Mouse (Mus musculus): ENCODE data around the gene Esrrg.

Esrrg gene

DNA sequence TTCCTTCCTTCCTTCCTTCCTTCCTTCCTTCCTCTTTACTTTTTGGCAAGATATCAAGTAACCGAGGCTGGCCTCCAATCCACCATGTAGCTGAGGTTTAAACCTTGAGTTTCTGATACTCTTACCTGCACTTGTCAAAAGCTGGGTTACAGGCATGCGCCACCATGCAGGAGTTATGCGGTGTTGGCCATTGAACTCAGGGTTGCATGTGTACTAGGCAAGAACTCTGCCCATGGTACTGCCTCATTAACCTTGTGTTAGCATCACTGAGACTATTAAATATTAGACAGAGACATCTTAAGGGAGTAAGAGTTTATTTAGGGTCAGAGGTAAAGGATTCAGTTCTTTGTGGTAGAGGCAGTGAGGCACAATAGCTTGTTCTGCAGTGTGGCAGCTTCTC is 161.6 kb downstream of the Esrrg start:
- DNase-seq (ENCODE audit: low spot score): no peak

GRCm38 (mm10) chr1:187771067-187771466 is 162.5 kb downstream of the Esrrg start:
- DNase-seq (ENCODE audit: low spot score): no peak

GRCm38 (mm10) chr1:187779589-187780178 is 171.1 kb downstream of the Esrrg start:
- DNase-seq (ENCODE audit: low spot score): peak; percentile 49

- no peak for DNase-seq (ENCODE audit: low spot score)
Measured at GRCm38 (mm10) chr1:187785226-187785625, 176.6 kb downstream of the Esrrg start.

DNA sequence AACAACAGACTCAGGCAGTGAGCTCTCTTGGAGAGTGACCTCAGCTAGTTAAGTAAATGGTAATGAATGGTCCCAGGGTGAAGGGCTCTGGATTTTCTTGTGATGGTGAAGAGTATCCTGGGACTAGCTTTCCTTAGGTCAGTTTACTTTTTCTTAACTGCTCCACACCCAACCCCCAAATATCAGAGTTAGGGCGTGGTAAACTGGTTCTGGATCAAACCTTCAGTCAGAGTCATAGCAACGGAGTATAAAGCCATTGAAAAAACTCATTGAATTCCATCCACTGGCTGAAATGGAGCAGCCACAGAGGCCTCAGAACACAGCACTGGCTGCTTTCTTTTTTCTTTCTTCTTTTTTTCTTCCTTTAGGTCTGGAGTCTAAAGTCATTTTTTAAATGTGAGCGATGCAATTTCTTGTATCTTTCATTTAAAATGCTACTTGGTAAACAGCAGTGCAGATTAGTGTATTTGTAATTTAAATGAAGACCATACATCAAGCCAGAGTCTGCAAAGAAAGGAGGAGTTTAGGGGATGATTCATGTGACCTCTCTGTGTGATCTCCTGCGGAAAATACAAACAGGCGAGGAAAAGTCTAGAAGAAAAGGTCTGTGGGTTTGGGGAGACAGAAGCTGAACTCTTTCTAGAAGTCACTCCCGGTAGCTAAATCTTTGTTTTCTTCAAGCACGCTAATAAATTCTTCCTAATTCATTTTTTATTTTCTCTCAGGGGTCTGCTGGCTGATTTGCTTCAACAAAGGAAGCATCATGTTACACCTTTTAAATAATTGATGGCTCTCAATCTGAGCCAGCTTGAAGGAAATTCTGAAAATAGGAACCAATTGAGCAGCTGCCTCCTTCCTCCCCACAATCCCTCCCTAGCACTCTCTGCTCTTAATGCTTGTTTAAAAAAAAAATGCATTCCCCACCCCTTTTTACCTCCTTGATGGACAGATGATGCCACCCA is 178.7 kb downstream of the Esrrg start:
- peak; percentile 55 for DNase-seq (ENCODE audit: low spot score)

- DNase-seq (ENCODE audit: low spot score): no peak
Measured at GRCm38 (mm10) chr1:187794240-187794930, 185.8 kb downstream of the Esrrg start.

GRCm38 (mm10) chr1:187795551-187795950 is 187.0 kb downstream of the Esrrg start:
- no peak for DNase-seq (ENCODE audit: low spot score)

GRCm38 (mm10) chr1:187799300-187799699 is 190.7 kb downstream of the Esrrg start:
- DNase-seq (ENCODE audit: low spot score): no peak

DNA sequence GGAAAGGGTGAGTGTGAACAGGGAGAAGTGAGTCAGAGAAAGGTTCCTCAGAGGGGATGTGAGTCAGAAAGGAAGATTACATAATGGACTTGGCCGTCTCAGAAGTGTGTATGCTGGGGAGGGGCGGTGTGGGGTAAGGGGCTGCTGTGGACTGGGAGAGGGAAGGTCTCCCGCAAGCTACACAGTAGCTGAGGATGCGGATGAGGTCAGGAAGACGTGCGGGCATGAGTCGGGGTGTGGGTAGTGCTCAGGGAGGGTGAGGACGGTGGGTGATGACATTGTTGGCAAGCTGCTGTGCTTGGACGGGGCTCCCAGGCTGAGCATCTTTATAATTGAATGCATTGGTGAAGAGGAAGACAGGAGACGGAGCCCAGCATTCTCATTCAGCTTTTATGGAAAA is 192.2 kb downstream of the Esrrg start:
- no peak for DNase-seq (ENCODE audit: low spot score)

- DNase-seq (ENCODE audit: low spot score): no peak
Measured at GRCm38 (mm10) chr1:187803566-187803965, 195.0 kb downstream of the Esrrg start.

DNA sequence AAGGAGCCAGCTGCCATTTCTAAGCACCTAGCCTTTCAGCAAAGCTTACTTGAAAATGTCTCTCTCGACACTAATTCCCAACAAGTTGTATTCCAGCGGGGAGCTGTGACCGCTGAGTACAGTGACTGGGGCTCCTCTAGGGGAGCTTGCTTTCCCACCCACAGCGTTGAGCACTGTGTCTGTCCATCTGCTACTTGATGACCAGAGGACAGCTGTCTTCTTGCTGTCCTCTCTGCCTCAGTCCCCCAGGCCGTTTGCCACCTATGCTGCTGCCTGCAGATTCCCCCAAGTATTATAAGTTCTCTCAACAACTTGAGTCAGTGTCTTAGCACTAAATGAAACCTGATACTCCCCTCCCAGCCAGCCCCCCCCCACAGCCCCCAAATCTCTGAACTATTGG is 195.4 kb downstream of the Esrrg start:
- DNase-seq (ENCODE audit: low spot score): no peak

DNA sequence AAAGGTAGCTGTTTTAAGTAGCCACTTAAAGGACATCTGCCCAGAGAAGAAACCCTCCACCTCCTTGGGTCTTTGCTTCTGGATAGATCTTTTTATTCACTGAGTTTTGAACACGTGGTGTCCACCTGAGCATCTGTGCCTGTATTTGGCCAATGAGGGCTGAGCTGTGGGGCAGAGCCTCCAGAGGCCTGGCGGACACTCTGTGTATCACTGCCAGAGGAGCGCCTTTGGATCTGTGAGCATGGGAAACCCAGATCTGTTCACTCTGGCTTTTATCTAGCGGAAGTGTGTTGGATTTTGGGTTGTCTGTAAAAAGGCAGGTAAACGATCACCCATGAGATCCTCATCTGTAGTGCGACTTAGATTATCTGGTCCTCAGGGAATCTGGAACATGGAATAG is 196.4 kb downstream of the Esrrg start:
- DNase-seq (ENCODE audit: low spot score): no peak

DNA sequence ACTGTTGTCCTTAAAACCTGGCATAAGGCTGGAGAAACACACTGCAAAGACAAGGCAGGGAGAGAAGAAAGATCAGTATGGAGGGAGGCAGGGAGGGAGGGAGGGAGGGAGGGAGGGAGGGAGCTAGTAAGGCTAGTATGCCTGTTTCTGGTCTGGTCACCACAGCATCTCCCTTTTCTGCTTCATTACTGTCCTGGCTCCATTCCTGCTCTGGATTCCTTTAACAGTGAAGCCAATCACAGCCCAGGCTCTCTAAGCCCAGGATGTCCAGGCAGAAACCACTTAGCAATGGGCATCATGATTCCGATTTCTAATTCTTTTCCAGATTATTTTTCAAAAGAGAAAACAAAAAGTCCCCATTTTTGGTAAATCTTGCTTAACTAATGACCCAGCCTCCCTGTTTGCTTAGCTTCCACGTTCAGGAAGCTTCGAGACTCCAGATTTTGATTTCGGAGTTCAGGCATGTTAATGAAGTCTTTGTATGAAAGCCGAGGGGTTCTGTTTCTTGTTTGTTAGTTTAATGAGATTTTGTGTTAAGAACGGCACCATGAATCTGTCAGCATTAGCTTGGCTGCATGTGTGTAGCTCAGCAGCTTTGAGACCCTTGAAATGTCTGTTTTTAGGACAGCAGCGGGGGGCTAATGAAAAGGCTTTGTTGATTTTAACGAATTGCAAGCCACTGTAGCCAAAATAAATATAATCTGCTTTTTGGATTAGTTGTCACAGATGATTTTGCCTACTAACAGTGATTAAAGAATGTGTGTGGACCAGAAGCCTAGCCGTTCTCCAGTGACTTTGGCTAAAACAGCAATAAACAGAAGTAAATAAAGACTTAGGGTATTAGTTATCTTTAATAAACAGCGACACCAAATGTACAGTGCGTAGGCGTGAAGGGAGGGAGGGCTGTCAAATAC is 199.1 kb downstream of the Esrrg start:
- no peak for DNase-seq (ENCODE audit: low spot score)

- DNase-seq (ENCODE audit: low spot score): no peak
Measured at GRCm38 (mm10) chr1:187808391-187808922, 199.9 kb downstream of the Esrrg start.

DNA sequence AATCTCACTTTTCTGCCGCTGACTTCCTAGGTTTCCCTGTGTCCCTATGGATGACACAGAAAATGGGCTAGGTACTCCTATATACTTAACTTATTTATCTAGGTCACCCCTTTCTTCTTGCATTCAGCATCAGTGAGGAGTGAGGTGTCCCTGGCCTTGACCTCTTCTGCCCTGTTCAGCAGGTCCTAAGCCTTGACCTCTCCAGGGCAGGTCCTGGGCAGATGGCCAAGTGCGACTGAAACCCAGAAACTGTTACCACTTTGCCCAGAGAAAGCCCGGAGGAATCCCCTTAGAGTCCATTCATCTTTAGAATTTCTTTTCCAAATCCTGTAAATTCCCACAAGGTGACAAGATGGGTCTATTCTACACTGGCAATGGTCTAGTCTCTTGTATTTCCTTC is 201.0 kb downstream of the Esrrg start:
- no peak for DNase-seq (ENCODE audit: low spot score)

GRCm38 (mm10) chr1:187819406-187819805 is 210.8 kb downstream of the Esrrg start:
- DNase-seq (ENCODE audit: low spot score): no peak

DNA sequence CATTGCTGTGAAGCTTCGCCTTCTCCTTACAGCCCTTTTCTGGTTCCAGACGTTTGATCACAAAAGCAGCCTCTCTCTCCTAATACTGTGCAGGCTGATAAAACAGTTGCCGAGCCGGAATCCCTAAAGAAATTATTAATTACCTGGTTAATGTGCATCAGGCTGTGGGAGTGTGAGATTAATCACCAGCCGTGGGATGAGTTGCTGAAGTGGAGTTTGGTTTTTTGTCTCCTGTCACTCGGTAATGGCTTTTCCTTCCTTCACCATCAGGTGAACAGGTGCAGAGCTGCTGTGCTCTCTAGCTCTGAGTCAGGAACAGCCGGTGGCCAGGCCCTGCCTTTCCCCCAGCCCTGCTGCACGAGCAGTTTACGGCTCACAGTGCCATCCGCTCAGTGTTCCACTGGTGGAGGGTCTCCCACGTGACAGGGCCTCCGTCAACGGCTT is 212.8 kb downstream of the Esrrg start:
- DNase-seq (ENCODE audit: low spot score): no peak

DNA sequence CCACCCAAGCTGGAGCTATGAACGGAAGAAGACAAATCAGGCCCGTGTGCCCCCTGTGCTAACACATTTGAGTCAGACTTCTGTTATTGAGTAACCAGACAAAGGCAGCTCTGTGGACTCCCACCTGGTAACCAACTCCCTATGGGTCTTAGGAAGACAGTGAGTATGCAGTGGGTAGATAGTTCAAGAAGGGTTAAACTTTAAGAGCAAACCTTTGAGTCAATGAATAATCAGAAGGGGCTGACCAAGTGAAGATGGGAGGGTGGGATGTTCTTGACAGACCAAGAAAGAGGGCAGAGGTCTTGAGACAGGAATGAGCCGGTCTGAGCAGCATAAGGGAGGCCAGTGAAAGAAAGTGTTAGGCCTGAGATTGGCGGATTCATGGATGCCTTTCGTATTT is 214.8 kb downstream of the Esrrg start:
- DNase-seq (ENCODE audit: low spot score): no peak

DNA sequence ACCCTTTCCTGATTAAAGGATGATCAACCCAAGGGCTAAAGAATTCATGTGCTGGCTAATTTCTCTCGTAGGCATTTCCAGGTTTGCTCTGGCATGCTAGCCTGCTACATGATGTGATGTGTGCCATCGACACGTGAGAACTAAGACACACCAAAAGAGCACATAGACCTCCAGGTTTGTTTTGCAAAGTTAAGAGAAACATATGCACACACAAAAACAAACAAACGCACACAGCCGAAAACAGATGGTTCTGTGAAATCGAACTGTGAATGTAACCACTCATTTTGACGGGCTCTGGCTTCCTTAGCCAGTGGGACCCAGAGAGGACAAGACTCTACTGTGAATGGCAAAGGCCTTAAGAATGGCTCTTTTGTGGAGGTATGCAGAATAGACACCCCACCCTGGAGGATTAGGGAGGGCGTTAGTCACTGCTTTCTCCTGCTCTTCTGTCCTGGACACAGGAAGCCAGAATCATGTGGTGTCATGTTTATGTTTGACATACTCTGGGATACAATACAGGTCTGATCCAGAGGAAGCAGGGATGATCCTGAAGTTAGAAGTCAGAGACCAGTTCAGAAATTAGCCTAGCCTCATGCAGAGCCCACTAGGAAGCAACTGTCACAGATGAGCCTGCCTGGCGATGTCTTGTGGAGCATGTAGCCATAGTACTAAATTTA is 217.0 kb downstream of the Esrrg start:
- no peak for DNase-seq (ENCODE audit: low spot score)

- no peak for DNase-seq (ENCODE audit: low spot score)
Measured at GRCm38 (mm10) chr1:187826140-187826539, 217.5 kb downstream of the Esrrg start.

DNA sequence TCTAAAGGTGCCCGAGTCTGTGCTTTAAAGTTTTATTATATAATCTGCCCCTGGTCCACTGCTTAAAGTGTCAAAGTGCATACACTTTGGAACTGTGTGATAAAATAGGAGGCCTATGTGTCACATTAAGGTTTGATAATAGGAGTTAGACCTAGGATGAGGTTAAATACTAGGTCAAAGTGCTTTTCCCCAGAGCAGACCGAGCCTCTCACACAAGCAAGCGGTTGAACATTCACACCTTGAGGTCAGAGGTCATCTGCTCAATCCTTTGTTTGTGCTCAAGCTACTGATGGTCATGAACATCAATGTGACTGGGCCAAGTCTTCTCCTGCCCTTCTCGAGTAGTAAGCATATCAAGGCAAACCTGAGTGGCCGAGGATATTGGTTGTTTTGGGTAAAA is 218.3 kb downstream of the Esrrg start:
- DNase-seq (ENCODE audit: low spot score): no peak

Data from embryo, embryonic 10.5 days (tissue).